Mouse (Mus musculus) ES-E14 (cell line): ENCODE results near the gene Pisd. TPM values are rescaled to one million over a fixed set of nuclear protein-coding genes. Genes with fewer than 3 reads are reported as not detected.
"Not testable (repeated sequence)": the region's sequence is repeated elsewhere in the genome, so short reads cannot be mapped to it uniquely, and the experiment has no call there.

Experiments
- DNase-seq: peaks from one replicate; pipeline ENCODE4 v3.0.0-alpha.2; 2013; ENCODE audit warnings: low read depth, low spot score
- H3K27ac ChIP-seq: 2 replicates; pipeline ENCODE4 v1.5.1; 2012; ENCODE audit warnings: low read depth, mild to moderate bottlenecking, low read length, moderate library complexity, mixed read lengths; ENCODE audit not compliant: poor library complexity, insufficient read depth, severe bottlenecking
- H3K36me3 ChIP-seq: 2 replicates; pipeline ENCODE4 v1.6.1; 2012; ENCODE audit warnings: mild to moderate bottlenecking, low read length, moderate library complexity, mixed read lengths; ENCODE audit not compliant: control insufficient read depth, poor library complexity, insufficient read depth, severe bottlenecking
- H3K4me1 ChIP-seq, 2 experiments: fragments of 150-350 bp in 1 of 2; sonication (generic) in 1 of 2; 2 replicates each; pipeline ENCODE4 v1.6.1; 2012; ENCODE audit warnings: low read length in 2 of 2, mild to moderate bottlenecking in 1 of 2, mixed read lengths in 1 of 2; ENCODE audit not compliant: control insufficient read depth in 2 of 2, insufficient read depth in 2 of 2, poor library complexity in 1 of 2
- H3K4me3 ChIP-seq, 2 experiments: fragments of 150-350 bp in 1 of 2; sonication (generic) in 1 of 2; 2 replicates each; pipeline ENCODE4 v1.5.1; 2012; ENCODE audit warnings: low read length in 2 of 2, low read depth in 1 of 2, mild to moderate bottlenecking in 1 of 2, mixed read lengths in 1 of 2; ENCODE audit not compliant: insufficient read depth in 1 of 2, poor library complexity in 1 of 2, severe bottlenecking in 1 of 2
- H3K9ac ChIP-seq: 2 replicates; pipeline ENCODE4 v1.6.1; 2012; ENCODE audit warnings: low read depth, mild to moderate bottlenecking, low read length, mixed read lengths; ENCODE audit not compliant: poor library complexity, insufficient read depth, severe bottlenecking
- H3K9me3 ChIP-seq: fragments of 150-350 bp; sonication (generic); 2 replicates; pipeline ENCODE4 v1.6.1; 2012; ENCODE audit warnings: low read depth, mild to moderate bottlenecking, low read length; ENCODE audit not compliant: control insufficient read depth, insufficient read depth
- CHD2 ChIP-seq: IDR thresholded peaks from 2 replicates; pipeline ENCODE4 v1.6.1; 2014; ENCODE audit warnings: mild to moderate bottlenecking, low read depth, low read length, inconsistent platforms
- HCFC1 ChIP-seq: IDR thresholded peaks from 2 replicates; pipeline ENCODE4 v1.6.1; 2012; ENCODE audit warnings: low read length, inconsistent platforms, borderline replicate concordance; ENCODE audit not compliant: insufficient read depth
- MAFK ChIP-seq: IDR thresholded peaks from 2 replicates; pipeline ENCODE4 v1.6.1; 2014; ENCODE audit warnings: mild to moderate bottlenecking, low read depth, low read length, inconsistent platforms; ENCODE audit not compliant: insufficient read depth
- ZC3H11A ChIP-seq: IDR thresholded peaks from 2 replicates; pipeline ENCODE4 v1.6.1; 2012; ENCODE audit warnings: low read depth, mild to moderate bottlenecking, inconsistent platforms, low read length, borderline replicate concordance
- ZNF384 ChIP-seq: IDR thresholded peaks from 2 replicates; pipeline ENCODE4 v1.6.1; 2012; ENCODE audit warnings: low read depth, low read length, inconsistent platforms
- in situ Hi-C, 2 experiments: fragments of 600-800 bp; cut with MboI; formaldehyde crosslinking; loops; one replicate each; pipeline ENCODE4 v1.15.1; 2025; ENCODE audit warnings: low sequenced_read_pairs in 2 of 2, inconsistent platforms in 1 of 2; ENCODE audit not compliant: unreplicated experiment in 2 of 2
- total RNA-seq: library from RNA; depleted of rRNA; stranded (reverse); fragments of 300-350 nt; gene quantifications from 2 replicates; pipeline ENCODE4 v1.2.3, GENCODE M21; 2012

Pisd gene
- total RNA-seq, 1 experiment: 75.4 TPM

- in situ Hi-C loops: no loop called here
- TF ChIP-seq HCFC1 (no peak), ZC3H11A (no peak), MAFK (no peak), ZNF384 (no peak), CHD2 (no peak)
- Histone ChIP-seq H3K4me3 (no peak overlapping the region), H3K4me1 (no peaks in the 10 kb centered on the region), H3K27ac (no peak overlapping the region), H3K36me3 (peaks cover 15% of the 10 kb centered on the region), H3K9me3 (no peaks in the 10 kb centered on the region), H3K9ac (no peak overlapping the region)
- DNase-seq: no peak
These were observed 23.8 kb downstream of the Pisd start for GRCm38 (mm10) chr5:32761566-32762140.

- H3K27ac ChIP-seq: peak overlapping the region; percentile 81; the same call in 1 of the 2 replicates
- H3K9me3 ChIP-seq: no peaks in the 10 kb centered on the region
- in situ Hi-C loops: no loop called here
- peaks cover 15% of the 10 kb centered on the region for H3K36me3 ChIP-seq
- no peak overlapping the region for H3K9ac ChIP-seq
- DNase-seq: no peak
- H3K4me3 ChIP-seq: no peak overlapping the region
- H3K4me1 ChIP-seq: no peaks in the 10 kb centered on the region
- no peak for TF ChIP-seq ZNF384
- no peak for TF ChIP-seq CHD2
- TF ChIP-seq MAFK: no peak
- no peak for TF ChIP-seq HCFC1
- TF ChIP-seq ZC3H11A: no peak
These were observed 24.7 kb downstream of the Pisd start for GRCm38 (mm10) chr5:32760787-32761186.

DNA sequence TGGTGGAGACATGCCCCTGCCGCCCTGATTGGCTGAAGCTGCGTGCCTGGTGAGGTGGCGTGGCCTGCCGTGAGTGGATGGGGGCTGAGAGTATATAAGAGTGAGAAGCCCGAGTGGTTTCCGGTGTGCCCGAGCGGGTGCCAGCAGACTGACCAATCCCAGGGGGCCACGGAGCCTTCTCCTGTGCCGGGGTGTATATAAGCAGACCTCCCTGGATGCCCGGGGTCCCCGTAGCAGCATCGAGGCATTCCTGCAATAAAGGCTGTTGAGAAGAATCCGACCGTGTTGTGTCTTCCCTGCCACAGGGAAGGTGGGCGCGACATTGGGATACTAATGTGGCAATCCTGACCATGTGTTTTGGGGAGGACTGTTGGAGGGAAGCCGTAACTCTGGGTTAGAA, 25.1 kb downstream of the Pisd start:
- H3K4me1 ChIP-seq, H3K4me3 ChIP-seq, DNase-seq, in situ Hi-C loops, H3K9ac ChIP-seq, H3K9me3 ChIP-seq: not testable (repeated sequence)
- Histone ChIP-seq H3K36me3 (peaks cover 15% of the 10 kb centered on the region), H3K27ac (peak overlapping the region; percentile 81; the same call in 1 of the 2 replicates)

GRCm38 (mm10) chr5:32759662-32760061, 25.8 kb downstream of the Pisd start:
- no peak for DNase-seq
- H3K4me1 ChIP-seq: no peaks in the 10 kb centered on the region
- in situ Hi-C loops: no loop called here
- no peak overlapping the region for H3K9ac ChIP-seq
- H3K4me3 ChIP-seq: no peak overlapping the region
- no peak overlapping the region for H3K27ac ChIP-seq
- TF ChIP-seq ZNF384: 0 out of 2 replicates have a peak, but pooled peaks have one; percentile 21
- TF ChIP-seq CHD2: no peak
- no peak for TF ChIP-seq ZC3H11A
- no peak for TF ChIP-seq HCFC1
- H3K9me3 ChIP-seq: no peaks in the 10 kb centered on the region
- peaks cover 15% of the 10 kb centered on the region for H3K36me3 ChIP-seq

- H3K9ac ChIP-seq: no peak overlapping the region
- no peaks in the 10 kb centered on the region for H3K9me3 ChIP-seq
- H3K27ac ChIP-seq: no peak overlapping the region
- H3K4me3 ChIP-seq: no peak overlapping the region
- no peak for DNase-seq
- in situ Hi-C loops: no loop called here
- no peak for TF ChIP-seq ZC3H11A
- no peak for TF ChIP-seq ZNF384
- TF ChIP-seq HCFC1: no peak
- TF ChIP-seq CHD2: no peak
- TF ChIP-seq MAFK: no peak
- H3K36me3 ChIP-seq: peaks cover 3% of the 10 kb centered on the region; the same call in 1 of the 2 replicates
- peaks cover 4 to 10% of the 10 kb centered on the region in 2 experiments; a peak in 2 of 4 replicates for H3K4me1 ChIP-seq
These were observed 29.3 kb downstream of the Pisd start for GRCm38 (mm10) chr5:32756141-32756540.
